Mouse (Mus musculus): ENCODE data around the gene Srgn. TPM values are rescaled to one million over a fixed set of nuclear protein-coding genes. Genes with fewer than 3 reads are reported as not detected.
A peak's percentile ranks its signal among the peaks of the same experiment; 100 is the strongest.

The Srgn gene
- polyA plus RNA-seq, 1 experiment from 2014 or later: 11.5 TPM

- no peaks in the 10 kb centered on the region for H3K4me1 ChIP-seq
- H3K4me3 ChIP-seq: no peak overlapping the region
- H3K36me3 ChIP-seq: no peaks in the 10 kb centered on the region
- no peak overlapping the region for H3K9ac ChIP-seq
- no peak overlapping the region for H3K27ac ChIP-seq
- H3K9me3 ChIP-seq: no peaks in the 10 kb centered on the region
- WGBS: 86% methylated on average over 6 of the region's 6 CpGs
- H3K4me2 ChIP-seq: no peak overlapping the region
- no peaks in the 10 kb centered on the region for H3K27me3 ChIP-seq
- ATAC-seq (ENCODE audit: insufficient number of reproducible peaks, insufficient read depth, low FRiP score, low TSS enrichment, low read depth): no peak
Measured at GRCm38 (mm10) chr10:62517511-62517910, 9.7 kb downstream of the Srgn start.

- Histone ChIP-seq H3K9me3 (no peaks in the 10 kb centered on the region), H3K4me1 (0 out of 2 replicates have a peak, but pooled peaks cover 6% of the 10 kb centered on the region), H3K36me3 (no peaks in the 10 kb centered on the region), H3K9ac (no peak overlapping the region), H3K27ac (no peak overlapping the region), H3K4me2 (no peak overlapping the region), H3K27me3 (peaks cover 9% of the 10 kb centered on the region), H3K4me3 (no peak overlapping the region)
- no peak for ATAC-seq (ENCODE audit: insufficient number of reproducible peaks, insufficient read depth, low FRiP score, low TSS enrichment, low read depth)
- WGBS: 94% methylated on average over 4 of the region's 4 CpGs
Measured at GRCm38 (mm10) chr10:62512855-62513254, 14.4 kb downstream of the Srgn start.

- Histone ChIP-seq H3K9me3 (no peaks in the 10 kb centered on the region), H3K4me1 (0 out of 2 replicates have a peak, but pooled peaks cover 6% of the 10 kb centered on the region), H3K9ac (no peak overlapping the region), H3K27ac (no peak overlapping the region), H3K27me3 (peaks cover 17% of the 10 kb centered on the region), H3K4me3 (no peak overlapping the region), H3K36me3 (no peaks in the 10 kb centered on the region), H3K4me2 (no peak overlapping the region)
- 85% methylated on average over 6 of the region's 6 CpGs for WGBS
- ATAC-seq (ENCODE audit: insufficient number of reproducible peaks, insufficient read depth, low FRiP score, low TSS enrichment, low read depth): no peak
Measured at GRCm38 (mm10) chr10:62511528-62511927, 15.7 kb downstream of the Srgn start.

GRCm38 (mm10) chr10:62509032-62509656 lies 18.1 kb downstream of the Srgn start:
- H3K4me3 ChIP-seq: no peak overlapping the region
- no peak overlapping the region for H3K4me2 ChIP-seq
- H3K9me3 ChIP-seq: no peaks in the 10 kb centered on the region

GRCm38 (mm10) chr10:62508459-62508858 lies 18.8 kb downstream of the Srgn start:
- Histone ChIP-seq H3K4me2 (peak overlapping the region; percentile 64), H3K27me3 (peaks cover 23% of the 10 kb centered on the region), H3K4me1 (0 out of 2 replicates have a peak, but pooled peaks cover 6% of the 10 kb centered on the region), H3K9me3 (no peaks in the 10 kb centered on the region), H3K27ac (no peak overlapping the region), H3K36me3 (no peaks in the 10 kb centered on the region), H3K4me3 (peak overlapping the region; percentile 33), H3K9ac (peak overlapping the region; percentile 59; the same call in 1 of the 2 replicates)
- 6% methylated on average over 11 of the region's 11 CpGs for WGBS
- no peak for ATAC-seq (ENCODE audit: insufficient number of reproducible peaks, insufficient read depth, low FRiP score, low TSS enrichment, low read depth)

More at GRCm38 (mm10) chr10:62509032-62509656, 18.1 kb downstream of the Srgn start:
- no peak for ATAC-seq (ENCODE audit: insufficient number of reproducible peaks, insufficient read depth, low FRiP score, low TSS enrichment, low read depth)
- 0 out of 2 replicates have a peak, but pooled peaks cover 6% of the 10 kb centered on the region for H3K4me1 ChIP-seq
- H3K27ac ChIP-seq: no peak overlapping the region
- WGBS: 65% methylated on average over 11 of the region's 11 CpGs
- no peak overlapping the region for H3K9ac ChIP-seq
- H3K27me3 ChIP-seq: peaks cover 23% of the 10 kb centered on the region
- H3K36me3 ChIP-seq: no peaks in the 10 kb centered on the region

GRCm38 (mm10) chr10:62507591-62508308 lies 19.5 kb downstream of the Srgn start:
- H3K4me3 ChIP-seq: peak overlapping the region; percentile 33
- no peak overlapping the region for H3K27ac ChIP-seq
- 13% methylated on average over 18 of the region's 18 CpGs for WGBS
- no peaks in the 10 kb centered on the region for H3K9me3 ChIP-seq
- no peak for ATAC-seq (ENCODE audit: insufficient number of reproducible peaks, insufficient read depth, low FRiP score, low TSS enrichment, low read depth)
- no peaks in the 10 kb centered on the region for H3K36me3 ChIP-seq
- peaks cover 23% of the 10 kb centered on the region for H3K27me3 ChIP-seq
- peak overlapping the region; percentile 59 for H3K9ac ChIP-seq
- peak overlapping the region; percentile 64 for H3K4me2 ChIP-seq
- H3K4me1 ChIP-seq: 0 out of 2 replicates have a peak, but pooled peaks cover 6% of the 10 kb centered on the region

GRCm38 (mm10) chr10:62507071-62507470 lies 20.2 kb downstream of the Srgn start:
- no peak overlapping the region for H3K4me3 ChIP-seq
- WGBS: 85% methylated on average over 4 of the region's 4 CpGs
- H3K4me2 ChIP-seq: no peak overlapping the region
- no peaks in the 10 kb centered on the region for H3K9me3 ChIP-seq
- ATAC-seq (ENCODE audit: insufficient number of reproducible peaks, insufficient read depth, low FRiP score, low TSS enrichment, low read depth): no peak
- peaks cover 23% of the 10 kb centered on the region for H3K27me3 ChIP-seq
- H3K9ac ChIP-seq: no peak overlapping the region
- H3K4me1 ChIP-seq: 0 out of 2 replicates have a peak, but pooled peaks cover 6% of the 10 kb centered on the region
- no peaks in the 10 kb centered on the region for H3K36me3 ChIP-seq
- H3K27ac ChIP-seq: no peak overlapping the region

- Histone ChIP-seq H3K4me3 (no peak overlapping the region), H3K4me2 (no peak overlapping the region), H3K4me1 (0 out of 2 replicates have a peak, but pooled peaks cover 6% of the 10 kb centered on the region), H3K9ac (no peak overlapping the region), H3K9me3 (no peaks in the 10 kb centered on the region), H3K36me3 (no peaks in the 10 kb centered on the region), H3K27me3 (peaks cover 23% of the 10 kb centered on the region), H3K27ac (no peak overlapping the region)
- no peak for ATAC-seq (ENCODE audit: insufficient number of reproducible peaks, insufficient read depth, low FRiP score, low TSS enrichment, low read depth)
- 83% methylated on average over 17 of the region's 17 CpGs for WGBS
Measured at GRCm38 (mm10) chr10:62506019-62506556, 21.2 kb downstream of the Srgn start.

- ATAC-seq (ENCODE audit: insufficient number of reproducible peaks, insufficient read depth, low FRiP score, low TSS enrichment, low read depth): no peak
- Histone ChIP-seq H3K27me3 (peaks cover 23% of the 10 kb centered on the region), H3K9ac (no peak overlapping the region), H3K4me1 (0 out of 2 replicates have a peak, but pooled peaks cover 6% of the 10 kb centered on the region), H3K4me3 (no peak overlapping the region), H3K36me3 (no peaks in the 10 kb centered on the region), H3K4me2 (no peak overlapping the region), H3K27ac (no peak overlapping the region), H3K9me3 (no peaks in the 10 kb centered on the region)
- 79% methylated on average over 9 of the region's 9 CpGs for WGBS
Measured at GRCm38 (mm10) chr10:62505224-62505983, 21.8 kb downstream of the Srgn start.

- WGBS: 75% methylated on average over 12 of the region's 12 CpGs
- ATAC-seq (ENCODE audit: insufficient number of reproducible peaks, insufficient read depth, low FRiP score, low TSS enrichment, low read depth): no peak
Measured at GRCm38 (mm10) chr10:62503836-62504628, 23.2 kb downstream of the Srgn start.

More at GRCm38 (mm10) chr10:62503836-62504628, 23.2 kb downstream of the Srgn start:
- Histone ChIP-seq H3K27me3 (peaks cover 22% of the 10 kb centered on the region), H3K4me3 (no peak overlapping the region), H3K9ac (no peak overlapping the region), H3K27ac (no peak overlapping the region), H3K4me1 (0 out of 2 replicates have a peak, but pooled peaks cover 6% of the 10 kb centered on the region), H3K36me3 (no peaks in the 10 kb centered on the region), H3K4me2 (no peak overlapping the region), H3K9me3 (no peaks in the 10 kb centered on the region)
